Mouse (Mus musculus) olfactory bulb, adult 2 months (tissue): ENCODE results near the gene Macrod1.

Experiments used
- CTCF ChIP-seq: fragments of 200-500 bp; IDR thresholded peaks from 2 replicates; pipeline ENCODE4 v1.5.1; 2012; ENCODE audit warnings: low read depth, mild to moderate bottlenecking, low read length, moderate library complexity; ENCODE audit not compliant: insufficient read depth
- POLR2A ChIP-seq: fragments of 200-500 bp; IDR thresholded peaks from 2 replicates; pipeline ENCODE4 v1.6.1; 2012; ENCODE audit warnings: mild to moderate bottlenecking, low read depth, low read length, moderate library complexity; ENCODE audit not compliant: insufficient read depth

GRCm38 (mm10) chr19:7044279-7044678, 12.3 kb upstream of the Macrod1 start:
- TF ChIP-seq CTCF (no peak), POLR2A (no peak)
